Mouse (Mus musculus): ENCODE data around the gene Zbtb37. TPM values are rescaled to one million over a fixed set of nuclear protein-coding genes. Genes with fewer than 3 reads are reported as not detected.
"Not testable (repeated sequence)": the region's sequence is repeated elsewhere in the genome, so short reads cannot be mapped to it uniquely, and the experiment has no call there.

Gene Zbtb37
- total RNA-seq, 4 experiments from 2014 or later: 13.0 to 20.6 (median 15.3) TPM

- DNase-seq (ENCODE audit: low spot score): no peak
Measured at GRCm38 (mm10) chr1:161033856-161034434, 704 bp downstream of the Zbtb37 start.

- DNase-seq (ENCODE audit: low spot score): no peak
Measured at GRCm38 (mm10) chr1:161032345-161032744, 2.3 kb downstream of the Zbtb37 start.

- DNase-seq (ENCODE audit: low spot score): no peak
Measured at GRCm38 (mm10) chr1:161031881-161032280, 2.8 kb downstream of the Zbtb37 start.

- DNase-seq (ENCODE audit: low spot score): no peak
Measured at GRCm38 (mm10) chr1:161030058-161030457, 4.6 kb downstream of the Zbtb37 start.

- DNase-seq (ENCODE audit: low spot score): not testable (repeated sequence)
Measured at GRCm38 (mm10) chr1:161028427-161028826, 6.2 kb downstream of the Zbtb37 start.

GRCm38 (mm10) chr1:161027196-161027595, 7.5 kb downstream of the Zbtb37 start:
- DNase-seq (ENCODE audit: low spot score): no peak

GRCm38 (mm10) chr1:161025410-161026210, 9.0 kb downstream of the Zbtb37 start:
- DNase-seq (ENCODE audit: low spot score): no peak

- DNase-seq (ENCODE audit: low spot score): no peak
Measured at GRCm38 (mm10) chr1:161020051-161020450, 14.6 kb downstream of the Zbtb37 start.

- no peak for DNase-seq (ENCODE audit: low spot score)
Measured at GRCm38 (mm10) chr1:161016378-161016777, 18.3 kb downstream of the Zbtb37 start.

- DNase-seq (ENCODE audit: low spot score): no peak
Measured at GRCm38 (mm10) chr1:161010436-161010835, 24.2 kb downstream of the Zbtb37 start.

GRCm38 (mm10) chr1:161008038-161008437, 26.6 kb downstream of the Zbtb37 start:
- DNase-seq (ENCODE audit: low spot score): no peak

GRCm38 (mm10) chr1:161006471-161006870, 28.2 kb downstream of the Zbtb37 start:
- no peak for DNase-seq (ENCODE audit: low spot score)

- DNase-seq (ENCODE audit: low spot score): no peak
Measured at GRCm38 (mm10) chr1:161005526-161005925, 29.1 kb downstream of the Zbtb37 start.

GRCm38 (mm10) chr1:161004942-161005341, 29.7 kb downstream of the Zbtb37 start:
- no peak for DNase-seq (ENCODE audit: low spot score)

GRCm38 (mm10) chr1:160993851-160994250, 40.8 kb downstream of the Zbtb37 start:
- no peak for DNase-seq (ENCODE audit: low spot score)

GRCm38 (mm10) chr1:160989395-160989794, 45.3 kb downstream of the Zbtb37 start:
- DNase-seq (ENCODE audit: low spot score): no peak

GRCm38 (mm10) chr1:160986881-160987635, 47.6 kb downstream of the Zbtb37 start:
- DNase-seq (ENCODE audit: low spot score): no peak

- DNase-seq (ENCODE audit: low spot score): no peak
Measured at GRCm38 (mm10) chr1:160985477-160985876, 49.2 kb downstream of the Zbtb37 start.

- not testable (repeated sequence) for DNase-seq (ENCODE audit: low spot score)
Measured at GRCm38 (mm10) chr1:160984731-160985130, 49.9 kb downstream of the Zbtb37 start.

GRCm38 (mm10) chr1:160982887-160983286, 51.8 kb downstream of the Zbtb37 start:
- no peak for DNase-seq (ENCODE audit: low spot score)

- DNase-seq (ENCODE audit: low spot score): no peak
Measured at GRCm38 (mm10) chr1:160981337-160981736, 53.3 kb downstream of the Zbtb37 start.

GRCm38 (mm10) chr1:160980537-160981234, 54.0 kb downstream of the Zbtb37 start:
- DNase-seq (ENCODE audit: low spot score): no peak

Data from heart, adult 8-10 months (tissue).